Mouse (Mus musculus): Measurements from ENCODE around the gene Gm20388. TPM values are rescaled to one million over a fixed set of nuclear protein-coding genes. Genes with fewer than 3 reads are reported as not detected.

The Gm20388 gene
- polyA plus RNA-seq, 1 experiment from 2014 or later, result 5.3 TPM

DNA sequence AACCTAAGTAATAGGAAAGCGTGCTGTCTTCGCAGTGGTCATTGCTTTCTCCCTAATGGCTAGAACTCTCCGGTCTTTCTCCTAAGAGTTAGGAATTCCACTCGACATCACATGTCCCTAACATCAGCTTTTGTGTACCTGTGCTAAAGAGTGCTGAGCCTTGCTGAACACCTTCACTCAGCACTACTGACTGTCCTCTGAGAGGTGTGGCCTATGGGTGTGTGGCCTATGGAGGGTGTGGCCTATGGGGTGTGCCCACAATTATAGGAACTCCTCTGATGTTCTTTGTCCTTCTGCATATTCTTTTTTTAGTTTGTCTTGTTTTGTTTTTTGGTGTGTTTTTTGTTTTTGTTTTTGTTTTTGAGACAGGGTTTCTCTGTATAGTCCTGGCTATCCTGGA is 3835.8 kb downstream of the Gm20388 start:
- Histone ChIP-seq H3K27me3 (replicated peaks; ENCODE audit: control insufficient read depth, insufficient read depth, low read length) (peaks cover 2% of the 10 kb centered on the region; the same call in 1 of the 2 replicates), H3K4me1 (replicated peaks; ENCODE audit: control insufficient read depth, insufficient read depth, low read length) (no peaks in the 10 kb centered on the region), H3K9ac (ENCODE audit: low read depth, low read length) (no peak overlapping the region), H3K36me3 (ENCODE audit: control insufficient read depth, insufficient read depth, low read length) (no peaks in the 10 kb centered on the region), H3K9me3 (ENCODE audit: control insufficient read depth, low read length) (no peaks in the 10 kb centered on the region), H3K4me3 (ENCODE audit: low read depth, low read length) (no peak overlapping the region), H3K27ac (ENCODE audit: low read depth, low read length) (no peak overlapping the region), H3K4me2 (no peak overlapping the region)
- no peak for DNase-seq (ENCODE audit: low spot score)
- 86% methylated on average over 4 of the region's 4 CpGs for WGBS
- no peak for ATAC-seq (replicated peaks; ENCODE audit: low FRiP score)

GRCm38 (mm10) chr8:123747772-123748171 is 3837.1 kb downstream of the Gm20388 start:
- H3K9me3 ChIP-seq (ENCODE audit: control insufficient read depth, low read length), result no peaks in the 10 kb centered on the region
- no peak overlapping the region for H3K9ac ChIP-seq (ENCODE audit: low read depth, low read length)
- H3K4me2 ChIP-seq, result no peak overlapping the region
- H3K27ac ChIP-seq (ENCODE audit: low read depth, low read length), result no peak overlapping the region
- 0 out of 2 replicates have a peak, but pooled peaks cover 3% of the 10 kb centered on the region for H3K27me3 ChIP-seq (replicated peaks; ENCODE audit: control insufficient read depth, insufficient read depth, low read length)
- WGBS, result 60% methylated on average over 5 of the region's 5 CpGs
- DNase-seq (ENCODE audit: low spot score) (no peak), ATAC-seq (replicated peaks; ENCODE audit: low FRiP score) (no peak)
- H3K36me3 ChIP-seq (ENCODE audit: control insufficient read depth, insufficient read depth, low read length), result no peaks in the 10 kb centered on the region
- no peak overlapping the region for H3K4me3 ChIP-seq (ENCODE audit: low read depth, low read length)
- H3K4me1 ChIP-seq (replicated peaks; ENCODE audit: control insufficient read depth, insufficient read depth, low read length), result no peaks in the 10 kb centered on the region

DNA sequence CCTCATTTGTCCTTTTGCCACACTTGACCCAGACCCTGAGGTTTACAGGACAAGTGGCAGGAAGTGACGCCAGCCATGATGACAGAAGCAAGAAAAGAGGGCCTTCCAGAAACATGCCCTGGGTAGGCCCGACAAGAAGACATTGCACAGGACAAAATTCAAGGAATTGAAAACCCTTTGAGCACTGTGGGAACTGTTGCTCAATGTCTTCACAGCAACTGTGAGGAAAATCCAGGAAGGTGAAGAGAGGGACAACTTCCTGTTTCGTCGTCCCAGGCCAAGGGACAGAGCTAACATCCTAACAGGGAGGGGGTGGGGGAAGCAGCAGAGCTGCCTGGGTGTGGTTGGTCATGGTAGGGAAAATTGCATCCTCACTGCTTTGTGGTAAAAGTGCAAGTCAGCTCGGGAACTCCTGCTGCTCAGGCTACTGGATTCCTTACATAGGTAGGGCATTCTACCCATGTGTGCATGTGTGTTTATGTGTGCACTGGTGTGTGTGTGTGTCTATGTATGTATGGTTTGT is 3839.6 kb downstream of the Gm20388 start:
- no peak overlapping the region for H3K4me2 ChIP-seq
- no peaks in the 10 kb centered on the region for H3K9me3 ChIP-seq (ENCODE audit: control insufficient read depth, low read length)
- H3K27me3 ChIP-seq (replicated peaks; ENCODE audit: control insufficient read depth, insufficient read depth, low read length), result 0 out of 2 replicates have a peak, but pooled peaks cover 5% of the 10 kb centered on the region
- H3K27ac ChIP-seq (ENCODE audit: low read depth, low read length), result no peak overlapping the region
- DNase-seq (ENCODE audit: low spot score) (no peak), ATAC-seq (replicated peaks; ENCODE audit: low FRiP score) (no peak)
- H3K36me3 ChIP-seq (ENCODE audit: control insufficient read depth, insufficient read depth, low read length), result no peaks in the 10 kb centered on the region
- 41% methylated on average over 5 of the region's 5 CpGs for WGBS
- no peak overlapping the region for H3K4me3 ChIP-seq (ENCODE audit: low read depth, low read length)
- no peak overlapping the region for H3K9ac ChIP-seq (ENCODE audit: low read depth, low read length)
- no peaks in the 10 kb centered on the region; the same call in 1 of the 2 replicates for H3K4me1 ChIP-seq (replicated peaks; ENCODE audit: control insufficient read depth, insufficient read depth, low read length)

- ATAC-seq (replicated peaks; ENCODE audit: low FRiP score), result no peak
- no peaks in the 10 kb centered on the region for H3K36me3 ChIP-seq (ENCODE audit: control insufficient read depth, insufficient read depth, low read length)
- H3K9me3 ChIP-seq (ENCODE audit: control insufficient read depth, low read length), result no peaks in the 10 kb centered on the region
- no peak overlapping the region for H3K9ac ChIP-seq (ENCODE audit: low read depth, low read length)
- DNase-seq (ENCODE audit: low spot score), result no peak
- no peak overlapping the region for H3K4me2 ChIP-seq
- WGBS, result 74% methylated on average over 13 of the region's 13 CpGs
- no peak overlapping the region for H3K27ac ChIP-seq (ENCODE audit: low read depth, low read length)
- H3K27me3 ChIP-seq (replicated peaks; ENCODE audit: control insufficient read depth, insufficient read depth, low read length), result peaks cover 5% of the 10 kb centered on the region; the same call in 1 of the 2 replicates
- H3K4me1 ChIP-seq (replicated peaks; ENCODE audit: control insufficient read depth, insufficient read depth, low read length), result no peaks in the 10 kb centered on the region; the same call in 1 of the 2 replicates
- no peak overlapping the region for H3K4me3 ChIP-seq (ENCODE audit: low read depth, low read length)
Observed at GRCm38 (mm10) chr8:123752773-123753468, 3842.3 kb downstream of the Gm20388 start.

- ATAC-seq (replicated peaks; ENCODE audit: low FRiP score) (no peak), DNase-seq (ENCODE audit: low spot score) (no peak)
- H3K36me3 ChIP-seq (ENCODE audit: control insufficient read depth, insufficient read depth, low read length), result no peaks in the 10 kb centered on the region
- no peak overlapping the region; the same call in 1 of the 2 replicates for H3K4me2 ChIP-seq
- H3K27me3 ChIP-seq (replicated peaks; ENCODE audit: control insufficient read depth, insufficient read depth, low read length), result peaks cover 5% of the 10 kb centered on the region; the same call in 1 of the 2 replicates
- H3K27ac ChIP-seq (ENCODE audit: low read depth, low read length), result no peak overlapping the region
- H3K9ac ChIP-seq (ENCODE audit: low read depth, low read length), result no peak overlapping the region
- H3K4me3 ChIP-seq (ENCODE audit: low read depth, low read length), result no peak overlapping the region
- no peaks in the 10 kb centered on the region; the same call in 1 of the 2 replicates for H3K4me1 ChIP-seq (replicated peaks; ENCODE audit: control insufficient read depth, insufficient read depth, low read length)
- H3K9me3 ChIP-seq (ENCODE audit: control insufficient read depth, low read length), result no peaks in the 10 kb centered on the region
- WGBS, result 20% methylated on average over 18 of the region's 18 CpGs
Observed at GRCm38 (mm10) chr8:123753604-123754375, 3843.1 kb downstream of the Gm20388 start.

GRCm38 (mm10) chr8:123754538-123755431 is 3844.1 kb downstream of the Gm20388 start:
- ATAC-seq (replicated peaks; ENCODE audit: low FRiP score) (no peak), DNase-seq (ENCODE audit: low spot score) (no peak)
- Histone ChIP-seq H3K9me3 (ENCODE audit: control insufficient read depth, low read length) (no peaks in the 10 kb centered on the region), H3K27ac (ENCODE audit: low read depth, low read length) (no peak overlapping the region), H3K9ac (ENCODE audit: low read depth, low read length) (no peak overlapping the region), H3K27me3 (replicated peaks; ENCODE audit: control insufficient read depth, insufficient read depth, low read length) (peaks cover 5% of the 10 kb centered on the region; the same call in 1 of the 2 replicates), H3K4me2 (no peak overlapping the region), H3K4me1 (replicated peaks; ENCODE audit: control insufficient read depth, insufficient read depth, low read length) (no peaks in the 10 kb centered on the region; the same call in 1 of the 2 replicates), H3K36me3 (ENCODE audit: control insufficient read depth, insufficient read depth, low read length) (no peaks in the 10 kb centered on the region), H3K4me3 (ENCODE audit: low read depth, low read length) (no peak overlapping the region)
- WGBS, result 64% methylated on average over 13 of the region's 13 CpGs

- H3K9me3 ChIP-seq (ENCODE audit: control insufficient read depth, low read length), result no peaks in the 10 kb centered on the region
- H3K4me2 ChIP-seq, result no peak overlapping the region
- H3K4me3 ChIP-seq (ENCODE audit: low read depth, low read length), result no peak overlapping the region
- ATAC-seq (replicated peaks; ENCODE audit: low FRiP score), result no peak
- H3K27me3 ChIP-seq (replicated peaks; ENCODE audit: control insufficient read depth, insufficient read depth, low read length), result peaks cover 5% of the 10 kb centered on the region; the same call in 1 of the 2 replicates
- no peak for DNase-seq (ENCODE audit: low spot score)
- 80% methylated on average over 8 of the region's 8 CpGs for WGBS
- H3K9ac ChIP-seq (ENCODE audit: low read depth, low read length), result no peak overlapping the region
- no peak overlapping the region for H3K27ac ChIP-seq (ENCODE audit: low read depth, low read length)
- H3K36me3 ChIP-seq (ENCODE audit: control insufficient read depth, insufficient read depth, low read length), result no peaks in the 10 kb centered on the region
- peaks cover 6% of the 10 kb centered on the region; the same call in 1 of the 2 replicates for H3K4me1 ChIP-seq (replicated peaks; ENCODE audit: control insufficient read depth, insufficient read depth, low read length)
Observed at GRCm38 (mm10) chr8:123756901-123757300, 3846.3 kb downstream of the Gm20388 start.

DNA sequence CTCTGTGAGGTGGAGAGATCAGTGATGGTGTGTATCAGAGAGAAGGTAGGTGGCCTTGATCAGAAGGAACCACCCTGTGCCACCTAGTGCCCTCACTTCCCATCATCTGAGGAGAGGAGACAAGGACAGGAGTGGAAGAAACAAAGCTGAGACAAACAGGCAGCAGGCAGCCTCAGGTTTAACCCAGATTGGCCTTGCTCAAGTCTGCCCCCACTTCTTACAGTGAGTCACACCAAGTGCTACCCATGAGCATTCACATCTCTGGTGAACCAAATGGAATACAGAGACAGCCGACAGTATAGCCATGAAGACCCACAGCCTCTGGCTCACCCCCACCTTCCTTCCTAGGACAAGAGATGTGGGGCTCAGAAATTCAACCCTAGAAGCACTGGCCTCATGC is 3848.3 kb downstream of the Gm20388 start:
- 83% methylated on average over 1 of the region's 1 CpGs for WGBS
- ATAC-seq (replicated peaks; ENCODE audit: low FRiP score), result no peak

More for the DNA sequence above, 3848.3 kb downstream of the Gm20388 start:
- H3K4me3 ChIP-seq (ENCODE audit: low read depth, low read length), result no peak overlapping the region
- H3K4me2 ChIP-seq, result no peak overlapping the region
- H3K9me3 ChIP-seq (ENCODE audit: control insufficient read depth, low read length), result no peaks in the 10 kb centered on the region
- no peak for DNase-seq (ENCODE audit: low spot score)
- H3K36me3 ChIP-seq (ENCODE audit: control insufficient read depth, insufficient read depth, low read length), result no peaks in the 10 kb centered on the region
- no peak overlapping the region for H3K9ac ChIP-seq (ENCODE audit: low read depth, low read length)
- no peak overlapping the region for H3K27ac ChIP-seq (ENCODE audit: low read depth, low read length)
- peaks cover 9% of the 10 kb centered on the region; the same call in 1 of the 2 replicates for H3K4me1 ChIP-seq (replicated peaks; ENCODE audit: control insufficient read depth, insufficient read depth, low read length)
- peaks cover 7% of the 10 kb centered on the region; the same call in 1 of the 2 replicates for H3K27me3 ChIP-seq (replicated peaks; ENCODE audit: control insufficient read depth, insufficient read depth, low read length)
